Mouse (Mus musculus) liver, adult 2 months (tissue): ENCODE measurements at regions not wholly inside any gene's neighbourhood (a gene's known extent, or its start where the extent isn't known, plus 50 kb on each side); places are given as distances from the start of the nearest gene placed in this dataset.

Source experiments
- CTCF ChIP-seq: fragments of 200-500 bp; IDR thresholded peaks from 2 replicates; pipeline ENCODE4 v1.5.1; 2011; ENCODE audit warnings: low read depth, low read length, control low read depth
- POLR2A ChIP-seq: fragments of 200-500 bp; IDR thresholded peaks from 2 replicates; pipeline ENCODE4 v1.6.1; 2011; ENCODE audit warnings: low read length, control low read depth; ENCODE audit not compliant: insufficient read depth; ENCODE audit errors: extremely low read depth

DNA sequence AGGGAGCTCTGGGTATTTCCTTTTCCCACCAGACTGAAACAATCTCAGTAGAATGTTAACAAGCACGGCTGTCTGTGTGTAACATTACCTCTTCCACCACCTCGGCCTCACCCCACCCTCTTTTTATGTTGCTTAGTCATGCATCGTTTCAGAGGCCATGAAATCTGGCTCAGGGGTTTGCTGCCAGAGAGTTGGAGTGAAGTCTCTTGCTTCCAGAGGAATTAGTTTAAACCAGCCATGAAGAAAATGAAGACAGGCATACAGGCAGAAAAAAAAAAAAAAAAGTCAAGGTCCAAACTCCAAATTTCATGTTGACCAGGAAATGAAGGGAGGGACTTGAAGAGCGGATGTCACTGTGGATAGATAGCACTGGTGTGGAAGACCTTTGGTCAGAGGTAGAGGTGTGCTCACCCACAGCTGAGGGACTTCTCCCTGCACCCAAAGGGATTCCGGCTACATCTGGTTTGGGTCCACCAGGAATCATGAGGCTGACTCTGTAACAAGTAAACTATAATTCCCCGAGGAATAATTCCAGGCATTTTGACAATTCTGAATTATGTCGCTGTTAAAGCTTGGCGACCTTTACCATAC lies 92.7 kb downstream of the Rnd3 start:
- TF ChIP-seq CTCF (no peak), POLR2A (no peak)
